Mouse (Mus musculus): ENCODE measurements around the gene Susd1.

- TF ChIP-seq GATA1 (IDR thresholded peaks at IDR 0.05; ENCODE audit: low read depth, low read length) (no peak), KAT2A (conservative IDR thresholded peaks at IDR 0.05; ENCODE audit: low read depth, low read length) (no peak), SMC3 (IDR thresholded peaks at IDR 0.05; ENCODE audit: low read depth, low read length) (no peak), MAZ (IDR thresholded peaks at IDR 0.05; ENCODE audit: low read depth, low read length) (no peak), NRF1 (IDR thresholded peaks at IDR 0.05; ENCODE audit: insufficient read depth, low read depth, low read length, poor library complexity, severe bottlenecking) (no peak), ZC3H11A (IDR thresholded peaks at IDR 0.05; ENCODE audit: low read depth, low read length) (no peak), CTCF (IDR thresholded peaks at IDR 0.05 in 2 of 3, conservative IDR thresholded peaks at IDR 0.05 in 1 of 3; ENCODE audit: control insufficient read depth in 1 of 3, insufficient read depth in 1 of 3, low read depth in 2 of 3, low read length in 3 of 3, poor library complexity in 1 of 3, severe bottlenecking in 1 of 3) (no peak)
These were observed 101.4 kb downstream of the Susd1 start for GRCm38 (mm10) chr4:59336846-59337532.

Data from MEL (cell line).